Mouse (Mus musculus): ENCODE data around the gene Gm20388.

GRCm38 (mm10) chr8:121650389-121651307 lies 1740.0 kb downstream of the Gm20388 start:
- TF ChIP-seq CTCF (IDR thresholded peaks at IDR 0.05; ENCODE audit: borderline replicate concordance, extremely low read depth, insufficient read depth, insufficient read length) (no peak), POLR2A (IDR thresholded peaks at IDR 0.05; ENCODE audit: borderline replicate concordance, extremely low read depth, insufficient read depth, insufficient read length, poor library complexity, severe bottlenecking) (no peak)

All from brain, embryonic 14.5 days (tissue).